Mouse (Mus musculus) heart, adult 2 months (tissue): Measurements from ENCODE around the gene Tbc1d22b. TPM values are rescaled to one million over a fixed set of nuclear protein-coding genes. Genes with fewer than 3 reads are reported as not detected.

ENCODE experiments used
- DNase-seq, 2 experiments: peaks; one replicate each; pipeline ENCODE4 v3.0.0; 2021
- H3K27ac ChIP-seq: fragments of 200-600 bp; 2 replicates; pipeline ENCODE4 v1.8.1; 2022
- H3K27me3 ChIP-seq: fragments of 200-500 bp; 2 replicates; pipeline ENCODE4 v1.6.1; 2012; ENCODE audit warnings: mild to moderate bottlenecking, low read length, inconsistent platforms, mixed read lengths; ENCODE audit not compliant: control insufficient read depth, insufficient read depth
- H3K36me3 ChIP-seq: fragments of 200-500 bp; 2 replicates; pipeline ENCODE4 v1.6.1; 2012; ENCODE audit warnings: low read length, inconsistent platforms; ENCODE audit not compliant: control insufficient read depth, insufficient read depth
- H3K4me1 ChIP-seq: fragments of 200-500 bp; 2 replicates; pipeline ENCODE4 v1.6.1; 2011; ENCODE audit warnings: low read length; ENCODE audit not compliant: control insufficient read depth, insufficient read depth
- H3K4me3 ChIP-seq: fragments of 200-600 bp; 2 replicates; pipeline ENCODE4 v1.8.1; 2022
- H3K79me2 ChIP-seq: fragments of 200-500 bp; replicated peaks from 2 replicates; pipeline ENCODE4 v1.6.1; 2012; ENCODE audit warnings: mild to moderate bottlenecking, inconsistent platforms, low read length, moderate library complexity, mixed read lengths; ENCODE audit not compliant: control insufficient read depth, insufficient read depth
- H3K9ac ChIP-seq: fragments of 200-500 bp; 2 replicates; pipeline ENCODE4 v1.6.1; 2012; ENCODE audit warnings: low read depth, mild to moderate bottlenecking, control low read depth, inconsistent platforms, low read length, mixed read lengths
- CTCF ChIP-seq: fragments of 200-600 bp; IDR thresholded peaks from 2 replicates; pipeline ENCODE4 v1.8.1; 2022; ENCODE audit warnings: antibody characterized with exemption, mild to moderate bottlenecking, moderate library complexity
- EP300 ChIP-seq: fragments of 200-500 bp; IDR thresholded peaks from 2 replicates; pipeline ENCODE4 v1.6.1; 2011; ENCODE audit warnings: low read depth, low read length, control low read depth; ENCODE audit not compliant: insufficient read depth
- POLR2A ChIP-seq: fragments of 200-500 bp; IDR thresholded peaks from 2 replicates; pipeline ENCODE4 v1.6.1; 2011; ENCODE audit warnings: mild to moderate bottlenecking, low read depth, low read length, control low read depth; ENCODE audit not compliant: insufficient read depth
- WGBS: fragments of 180-500 bp; shearing (Covaris S2); methylation state at CpG from one replicate; pipeline ENCODE4 v1.1.7; 2018; 5-methylcytosine and 5-hydroxymethylcytosine counted together
- intact Hi-C: fragments of 180-260 bp; cut with DNase I; formaldehyde crosslinking; loops from one replicate; pipeline ENCODE4 v1.15.1; 2025
- long read RNA-seq: library from polyadenylated mRNA; stranded (forward); transcript quantifications from one replicate; pipeline ENCODE4 v2.0.0, GENCODE M21; 2021
- polyA plus RNA-seq: library from polyadenylated mRNA; depleted of rRNA; stranded (reverse); fragments of >200 nt; gene quantifications from 2 replicates; pipeline ENCODE4 v1.2.3, GENCODE M21; 2012; rRNA removed
- total RNA-seq, 2 experiments: library from RNA; stranded (reverse); gene quantifications; 2 replicates each; pipeline ENCODE4 v1.2.3; 2021

The Tbc1d22b gene
- total RNA-seq: 10 to 100 TPM; 12.8 to 13.8 TPM
- polyA plus RNA-seq: 15.3 and 16.9 TPM in 2 replicates
- long read RNA-seq, transcript Tbc1d22b-201 (13 exons, 3,595 nt): major isoform, 8 of 12 reads
- long read RNA-seq, partial matches to known transcripts: 0 of 12 reads
- long read RNA-seq, other reads (novel, unspliced or antisense): 4 of 12 reads

GRCm38 (mm10) chr17:29549543-29550428 lies at the start of gene Tbc1d22b, which contains the start of gene Gm17657:
Gene Tbc1d22b (plus strand): TSS chr17:29549785.
Gene Gm17657 (minus strand): TSS chr17:29549638.
- intact Hi-C loops: no loop called here

GRCm38 (mm10) chr17:29500243-29500740 lies 49.3 kb upstream of the Tbc1d22b start:
- H3K27ac ChIP-seq: no peak overlapping the region
- no peaks in the 10 kb centered on the region for H3K79me2 ChIP-seq
- no peaks in the 10 kb centered on the region for H3K27me3 ChIP-seq
- intact Hi-C loops: no loop called here
- peaks cover 5% of the 10 kb centered on the region for H3K4me1 ChIP-seq
- no peak for DNase-seq
- TF ChIP-seq CTCF (no peak), POLR2A (no peak), EP300 (no peak)
- no peak overlapping the region for H3K9ac ChIP-seq
- H3K36me3 ChIP-seq: no peaks in the 10 kb centered on the region
- 86% methylated on average over 7 of the region's 7 CpGs for WGBS
- no peak overlapping the region for H3K4me3 ChIP-seq

More at GRCm38 (mm10) chr17:29549543-29550428, at the start of gene Tbc1d22b, which contains the start of gene Gm17657:
- Histone ChIP-seq H3K4me1 (peaks cover 9% of the 10 kb centered on the region), H3K9ac (peak within 1 kb of the TSS; percentile 82), H3K79me2 (0 out of 2 replicates have a peak, but pooled peaks cover 4% of the 10 kb centered on the region), H3K36me3 (no peaks in the 10 kb centered on the region; the same call in 1 of the 2 replicates), H3K4me3 (peak within 1 kb of the TSS; percentile 58), H3K27me3 (no peaks in the 10 kb centered on the region), H3K27ac (peak within 1 kb of the TSS; percentile 77)
- peak; percentile 91 to 95 for DNase-seq
- WGBS: under 1% methylated on average over 41 of the region's 44 CpGs
- TF ChIP-seq POLR2A (0 out of 2 replicates have a peak, but pooled peaks have one; percentile 48), CTCF (no peak)

DNA sequence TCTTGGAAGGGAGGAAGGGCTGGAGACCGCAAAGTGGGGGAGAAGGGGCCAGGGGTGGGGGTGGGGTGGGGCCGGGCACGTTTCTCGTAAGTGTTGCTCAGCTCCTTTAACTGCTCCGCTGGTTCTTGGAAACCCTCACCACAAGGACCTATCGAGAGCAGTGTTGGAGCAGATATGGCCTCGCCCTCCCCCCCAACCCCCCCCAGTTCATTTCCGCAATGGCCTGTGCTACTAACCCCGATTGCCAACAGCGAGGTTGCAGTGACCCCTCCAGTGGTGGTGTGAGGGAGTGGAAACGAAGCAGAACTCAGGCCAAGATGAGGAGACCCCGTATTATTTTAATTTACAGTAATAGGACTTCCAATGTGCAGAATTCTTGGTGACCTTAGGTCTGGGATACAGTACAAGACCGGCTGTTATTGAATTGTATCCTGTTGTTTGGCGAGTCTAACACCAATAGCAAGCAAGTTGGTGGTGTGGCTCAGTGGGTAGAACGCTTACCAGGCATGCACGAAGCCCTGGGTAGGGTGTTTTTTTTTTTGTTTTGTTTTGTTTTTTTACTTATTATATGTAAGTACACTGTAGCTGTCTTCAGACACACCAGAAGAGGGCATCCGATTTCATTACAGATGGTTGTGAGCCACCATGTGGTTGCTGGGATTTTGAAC lies 48.6 kb upstream of the Tbc1d22b start:
- no peaks in the 10 kb centered on the region for H3K79me2 ChIP-seq
- intact Hi-C loops: no loop called here
- no peak overlapping the region for H3K9ac ChIP-seq

DNA sequence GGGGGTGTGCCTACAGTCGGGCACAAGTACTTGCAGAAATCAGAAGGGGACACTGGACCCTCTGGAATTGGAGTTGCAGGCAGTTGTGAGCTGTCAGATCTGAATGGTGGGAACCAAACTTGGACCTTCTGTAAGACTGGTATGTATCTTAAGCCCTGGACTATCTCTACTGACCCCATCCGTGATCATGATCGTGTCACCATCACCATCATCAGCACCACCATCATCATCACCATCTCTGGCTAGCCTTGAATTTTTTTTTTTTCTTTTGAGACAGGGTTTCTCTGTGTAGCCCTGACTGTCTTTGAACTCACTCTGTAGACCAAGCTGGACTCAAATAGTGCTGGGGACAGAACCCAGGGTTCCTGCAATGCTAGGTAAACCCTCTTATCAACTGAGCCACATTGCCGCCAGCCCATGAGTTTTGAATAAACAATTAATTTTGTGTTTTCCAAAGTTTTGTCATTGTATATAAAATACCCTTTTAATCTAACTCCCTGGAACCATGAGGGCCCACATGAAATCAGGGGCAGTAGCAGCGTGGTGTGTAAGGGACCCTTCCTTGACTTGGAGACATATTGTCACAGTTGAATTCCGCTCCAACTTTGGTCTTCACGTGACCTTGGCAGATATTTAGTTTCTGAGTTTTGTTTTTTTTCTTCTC lies 47.4 kb upstream of the Tbc1d22b start:
- Histone ChIP-seq H3K27ac (no peak overlapping the region), H3K4me1 (peaks cover 5% of the 10 kb centered on the region), H3K36me3 (no peaks in the 10 kb centered on the region), H3K4me3 (no peak overlapping the region), H3K27me3 (no peaks in the 10 kb centered on the region), H3K9ac (no peak overlapping the region), H3K79me2 (no peaks in the 10 kb centered on the region)
- TF ChIP-seq POLR2A: no peak
- no peak for TF ChIP-seq CTCF
- TF ChIP-seq EP300: no peak
- 73% methylated on average over 7 of the region's 7 CpGs for WGBS
- no peak for DNase-seq
- intact Hi-C loops: no loop called here

More for the DNA sequence above, 48.6 kb upstream of the Tbc1d22b start:
- no peak overlapping the region for H3K4me3 ChIP-seq
- no peaks in the 10 kb centered on the region for H3K27me3 ChIP-seq
- no peak for DNase-seq
- peaks cover 5% of the 10 kb centered on the region for H3K4me1 ChIP-seq
- 72% methylated on average over 17 of the region's 17 CpGs for WGBS
- no peak overlapping the region for H3K27ac ChIP-seq
- TF ChIP-seq CTCF (no peak), EP300 (no peak)
- H3K36me3 ChIP-seq: no peaks in the 10 kb centered on the region

DNA sequence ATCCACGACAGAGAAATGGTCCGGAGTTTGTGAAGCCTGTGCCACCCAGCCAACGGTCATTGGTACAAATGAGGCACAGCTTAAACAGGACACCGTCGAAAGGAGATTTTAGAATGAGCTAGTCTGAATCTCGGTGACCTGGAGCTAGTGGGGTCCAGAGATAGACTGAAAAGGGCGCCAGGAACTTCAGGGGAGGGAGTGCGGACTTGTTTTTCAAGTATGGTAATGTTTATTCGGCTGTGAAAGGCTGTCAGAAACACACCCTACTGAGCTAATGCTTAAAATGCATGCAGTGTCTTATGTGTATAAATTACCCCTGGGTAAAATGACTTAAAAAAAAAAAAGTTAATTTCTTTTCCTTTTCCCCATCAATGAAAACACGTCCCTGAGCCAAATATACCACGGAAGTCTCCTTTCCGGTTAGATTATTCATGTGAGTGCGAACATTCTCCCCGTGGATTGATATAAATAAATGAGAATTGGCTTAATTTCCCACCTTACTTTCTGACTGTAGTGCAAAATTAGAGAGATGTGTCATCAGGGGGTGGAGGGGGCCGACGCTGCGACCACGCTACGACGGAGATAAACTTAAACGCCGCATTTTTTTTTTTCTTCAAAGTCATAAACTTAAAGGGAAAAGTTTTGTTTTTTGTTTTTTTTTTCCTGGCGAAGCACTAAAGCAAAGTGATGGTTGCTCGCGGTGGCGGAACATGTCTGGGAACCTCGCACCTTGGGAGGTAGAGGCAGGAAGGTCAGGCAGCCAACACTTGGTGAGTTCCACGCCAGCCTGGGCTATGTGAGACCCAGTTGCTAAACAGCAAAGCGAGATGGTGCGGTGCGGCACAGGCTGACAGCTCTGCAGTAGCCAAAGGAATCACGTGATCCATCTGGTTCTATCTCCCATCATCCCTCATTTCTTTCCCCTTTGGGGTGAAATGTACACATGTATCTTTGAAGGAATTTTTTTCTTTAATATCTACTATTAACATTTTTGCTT lies 46.6 kb upstream of the Tbc1d22b start:
- no peaks in the 10 kb centered on the region for H3K36me3 ChIP-seq
- WGBS: 15% methylated on average over 32 of the region's 32 CpGs
- peaks cover 5% of the 10 kb centered on the region for H3K4me1 ChIP-seq
- no peak for TF ChIP-seq POLR2A
- no peak for TF ChIP-seq CTCF
- TF ChIP-seq EP300: no peak
- H3K27me3 ChIP-seq: no peaks in the 10 kb centered on the region
- H3K9ac ChIP-seq: no peak overlapping the region
- H3K27ac ChIP-seq: peak overlapping the region; percentile 56
- DNase-seq: no peak
- intact Hi-C loops: no loop called here
- H3K79me2 ChIP-seq: no peaks in the 10 kb centered on the region
- peak overlapping the region; percentile 39 for H3K4me3 ChIP-seq
